Mouse (Mus musculus) brain, embryonic 14.5 days (tissue): Measurements from ENCODE around the gene Vps37d.

Source experiments
- CTCF ChIP-seq: fragments of 200-500 bp; IDR thresholded peaks from 2 replicates; pipeline ENCODE4 v1.5.1; 2012; ENCODE audit warnings: inconsistent platforms, mild to moderate bottlenecking, moderate library complexity, borderline replicate concordance; ENCODE audit not compliant: insufficient read depth, insufficient read length; ENCODE audit errors: extremely low read depth
- POLR2A ChIP-seq: fragments of 200-500 bp; IDR thresholded peaks from 2 replicates; pipeline ENCODE4 v1.6.1; 2012; ENCODE audit warnings: mild to moderate bottlenecking, inconsistent platforms, borderline replicate concordance; ENCODE audit not compliant: poor library complexity, insufficient read depth, insufficient read length, severe bottlenecking; ENCODE audit errors: extremely low read depth

- TF ChIP-seq CTCF: no peak
- no peak for TF ChIP-seq POLR2A
Observed at GRCm38 (mm10) chr5:135053356-135053755, 24.7 kb downstream of the Vps37d start.
